Mouse (Mus musculus): ENCODE measurements at regions not wholly inside any gene's neighbourhood (a gene's known extent, or its start where the extent isn't known, plus 50 kb on each side); places are given as distances from the start of the nearest gene placed in this dataset.

DNA sequence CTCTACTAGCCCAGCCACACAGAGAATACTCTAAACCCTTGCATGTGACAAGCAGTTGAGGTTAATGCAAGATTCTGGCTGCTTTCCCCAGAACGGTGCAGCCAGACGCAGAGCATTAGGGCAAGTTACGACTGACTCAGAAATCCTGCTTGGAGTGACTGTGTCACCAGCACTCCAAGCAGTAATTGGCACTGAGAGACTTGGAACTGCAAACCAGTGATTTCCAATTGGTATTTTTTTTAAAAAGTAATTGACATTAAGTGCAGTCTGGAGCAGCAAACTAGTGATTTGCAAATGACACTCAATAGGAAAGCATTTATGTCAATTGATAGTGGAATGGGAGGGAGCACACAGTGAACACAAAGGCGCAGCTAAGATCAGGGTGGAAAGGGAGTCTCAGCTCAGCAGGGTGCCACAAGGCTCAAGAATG, 318.1 kb upstream of the Hs6st1 start:
- H3K27me3 ChIP-seq (ENCODE audit: low read depth, poor library complexity, severe bottlenecking), result no peaks in the 10 kb centered on the region
- H3K36me3 ChIP-seq, result no peaks in the 10 kb centered on the region
- no peak overlapping the region for H3K4me3 ChIP-seq
- H3K4me1 ChIP-seq, result peaks cover 15% of the 10 kb centered on the region
- no peak for DNase-seq (ENCODE audit: low spot score)
- no peak overlapping the region for H3K27ac ChIP-seq (replicated peaks)
- no peaks in the 10 kb centered on the region for H3K9me3 ChIP-seq (replicated peaks)
- WGBS, result 30% methylated on average over 4 of the region's 4 CpGs

- Histone ChIP-seq H3K36me3 (no peaks in the 10 kb centered on the region), H3K27ac (replicated peaks) (no peak overlapping the region), H3K27me3 (ENCODE audit: low read depth, poor library complexity, severe bottlenecking) (no peaks in the 10 kb centered on the region), H3K4me1 (peaks cover 15% of the 10 kb centered on the region), H3K4me3 (no peak overlapping the region), H3K9me3 (replicated peaks) (no peaks in the 10 kb centered on the region)
- no peak for DNase-seq (ENCODE audit: low spot score)
- WGBS, result 95% methylated on average over 9 of the region's 9 CpGs
Measured at GRCm38 (mm10) chr1:35752636-35753035, 315.6 kb upstream of the Hs6st1 start.

DNA sequence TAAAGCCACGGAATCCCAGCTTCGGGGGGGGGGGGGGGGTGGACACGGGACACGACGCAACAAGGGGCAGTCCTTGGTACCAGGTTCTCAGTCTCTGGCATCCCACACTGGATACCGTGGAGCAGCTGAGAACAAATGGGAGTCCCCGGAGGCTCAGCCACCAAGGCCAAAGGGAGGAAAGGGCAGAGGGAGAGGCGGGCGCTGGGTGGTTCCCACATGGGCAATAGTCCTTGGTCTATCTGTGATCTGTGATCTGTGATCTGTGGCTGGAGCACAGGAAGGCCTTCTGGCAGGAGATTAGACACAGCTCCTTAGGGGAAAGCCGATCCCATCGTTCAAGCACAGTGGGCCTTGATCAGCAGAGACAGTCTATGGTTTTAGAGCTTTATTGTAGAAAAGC, 314.0 kb upstream of the Hs6st1 start:
- Histone ChIP-seq H3K27me3 (ENCODE audit: low read depth, poor library complexity, severe bottlenecking) (no peaks in the 10 kb centered on the region), H3K36me3 (no peaks in the 10 kb centered on the region), H3K9me3 (replicated peaks) (no peaks in the 10 kb centered on the region), H3K4me1 (peaks cover 15% of the 10 kb centered on the region), H3K4me3 (no peak overlapping the region), H3K27ac (replicated peaks) (no peak overlapping the region)
- WGBS, result 92% methylated on average over 9 of the region's 11 CpGs
- DNase-seq (ENCODE audit: low spot score), result no peak

GRCm38 (mm10) chr1:35759010-35759409, 309.2 kb upstream of the Hs6st1 start:
- Histone ChIP-seq H3K9me3 (replicated peaks) (no peaks in the 10 kb centered on the region), H3K36me3 (no peaks in the 10 kb centered on the region), H3K4me1 (peaks cover 6% of the 10 kb centered on the region; the same call in 1 of the 2 replicates), H3K4me3 (no peak overlapping the region), H3K27ac (replicated peaks) (no peak overlapping the region), H3K27me3 (ENCODE audit: low read depth, poor library complexity, severe bottlenecking) (no peaks in the 10 kb centered on the region)
- no peak for DNase-seq (ENCODE audit: low spot score)
- 93% methylated on average over 12 of the region's 12 CpGs for WGBS

GRCm38 (mm10) chr1:35759600-35759999, 308.6 kb upstream of the Hs6st1 start:
- no peak for DNase-seq (ENCODE audit: low spot score)
- 86% methylated on average over 4 of the region's 4 CpGs for WGBS
- no peak overlapping the region for H3K4me3 ChIP-seq
- no peaks in the 10 kb centered on the region for H3K27me3 ChIP-seq (ENCODE audit: low read depth, poor library complexity, severe bottlenecking)
- no peaks in the 10 kb centered on the region for H3K36me3 ChIP-seq
- no peak overlapping the region for H3K27ac ChIP-seq (replicated peaks)
- peaks cover 6% of the 10 kb centered on the region; the same call in 1 of the 2 replicates for H3K4me1 ChIP-seq
- H3K9me3 ChIP-seq (replicated peaks), result no peaks in the 10 kb centered on the region

GRCm38 (mm10) chr1:35763051-35763450, 305.1 kb upstream of the Hs6st1 start:
- Histone ChIP-seq H3K9me3 (replicated peaks) (no peaks in the 10 kb centered on the region), H3K27me3 (ENCODE audit: low read depth, poor library complexity, severe bottlenecking) (no peaks in the 10 kb centered on the region), H3K4me1 (peaks cover 6% of the 10 kb centered on the region; the same call in 1 of the 2 replicates), H3K4me3 (no peak overlapping the region), H3K36me3 (no peaks in the 10 kb centered on the region), H3K27ac (replicated peaks) (peak overlapping the region; percentile 42)
- no peak for DNase-seq (ENCODE audit: low spot score)
- 92% methylated on average over 9 of the region's 9 CpGs for WGBS

DNA sequence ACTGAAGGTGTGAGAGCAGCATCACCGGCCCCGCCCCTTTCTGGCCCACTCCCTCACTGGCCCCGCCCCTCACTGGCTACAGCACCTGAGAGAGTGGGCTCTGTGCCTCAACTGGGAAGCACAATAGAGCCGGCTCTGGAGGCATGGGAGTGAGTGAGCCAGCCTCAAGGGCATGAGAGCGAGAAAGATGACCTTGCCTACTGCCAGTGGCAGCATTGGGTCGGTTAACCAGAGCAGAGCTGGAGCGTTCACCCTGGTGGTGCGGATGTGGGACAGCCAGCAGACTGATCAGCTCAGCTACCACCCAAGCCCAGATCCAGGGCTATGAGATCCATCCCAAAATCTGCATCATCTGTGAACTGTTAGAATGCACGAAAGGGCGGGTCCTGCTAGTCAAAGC, 304.7 kb upstream of the Hs6st1 start:
- no peaks in the 10 kb centered on the region for H3K27me3 ChIP-seq (ENCODE audit: low read depth, poor library complexity, severe bottlenecking)
- H3K4me1 ChIP-seq, result peaks cover 6% of the 10 kb centered on the region; the same call in 1 of the 2 replicates
- DNase-seq (ENCODE audit: low spot score), result no peak
- H3K4me3 ChIP-seq, result no peak overlapping the region
- no peaks in the 10 kb centered on the region for H3K9me3 ChIP-seq (replicated peaks)
- 83% methylated on average over 10 of the region's 10 CpGs for WGBS
- peak overlapping the region; percentile 42 for H3K27ac ChIP-seq (replicated peaks)
- no peaks in the 10 kb centered on the region for H3K36me3 ChIP-seq

DNA sequence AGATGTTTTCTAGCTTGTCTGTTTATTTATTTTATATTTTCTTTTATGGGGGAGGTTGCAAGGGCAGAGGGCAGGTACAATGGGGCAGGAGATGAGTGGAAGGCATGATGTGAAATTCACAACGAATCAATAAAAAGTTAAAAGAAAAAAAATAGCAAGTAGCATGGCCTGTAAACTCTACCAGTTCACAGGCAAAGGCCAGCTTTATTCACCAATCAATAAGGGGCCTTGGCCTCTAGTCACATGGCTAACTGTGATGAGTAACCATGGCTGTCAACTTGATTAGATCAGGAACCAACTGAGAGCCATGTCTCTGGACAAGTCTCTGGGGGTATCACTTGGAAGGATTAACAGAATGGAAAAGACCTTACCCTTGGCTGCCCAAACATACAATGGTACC, 304.1 kb upstream of the Hs6st1 start:
- Histone ChIP-seq H3K4me3 (no peak overlapping the region), H3K9me3 (replicated peaks) (no peaks in the 10 kb centered on the region), H3K36me3 (no peaks in the 10 kb centered on the region), H3K27me3 (ENCODE audit: low read depth, poor library complexity, severe bottlenecking) (no peaks in the 10 kb centered on the region), H3K27ac (replicated peaks) (no peak overlapping the region), H3K4me1 (peaks cover 6% of the 10 kb centered on the region; the same call in 1 of the 2 replicates)
- 48% methylated on average over 1 of the region's 1 CpGs for WGBS
- no peak for DNase-seq (ENCODE audit: low spot score)

DNA sequence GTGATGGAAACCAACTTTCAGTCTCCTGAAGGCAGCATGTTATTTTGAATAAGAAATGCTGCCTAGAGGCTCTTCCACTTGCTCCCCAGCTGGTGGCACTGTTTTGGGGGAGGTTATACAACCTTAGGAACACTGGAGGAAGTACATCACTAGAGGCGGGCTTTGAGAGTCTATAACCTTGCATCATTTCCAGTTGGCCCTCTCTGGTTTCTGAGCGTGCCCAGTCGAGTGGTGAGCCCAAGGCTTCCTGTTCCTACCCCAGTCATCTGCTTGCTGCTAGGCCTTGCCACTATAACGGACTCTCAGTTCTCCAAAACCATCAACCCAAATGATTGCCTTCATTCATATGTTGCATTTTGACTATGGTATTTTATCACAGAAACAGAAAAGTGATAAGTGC, 302.5 kb upstream of the Hs6st1 start:
- Histone ChIP-seq H3K36me3 (no peaks in the 10 kb centered on the region), H3K27me3 (ENCODE audit: low read depth, poor library complexity, severe bottlenecking) (no peaks in the 10 kb centered on the region), H3K9me3 (replicated peaks) (no peaks in the 10 kb centered on the region), H3K27ac (replicated peaks) (no peak overlapping the region), H3K4me1 (peaks cover 6% of the 10 kb centered on the region; the same call in 1 of the 2 replicates), H3K4me3 (no peak overlapping the region)
- no peak for DNase-seq (ENCODE audit: low spot score)
- 87% methylated on average over 4 of the region's 4 CpGs for WGBS

GRCm38 (mm10) chr1:35766271-35766670, 301.9 kb upstream of the Hs6st1 start:
- Histone ChIP-seq H3K9me3 (replicated peaks) (no peaks in the 10 kb centered on the region), H3K4me1 (peaks cover 6% of the 10 kb centered on the region; the same call in 1 of the 2 replicates), H3K4me3 (no peak overlapping the region), H3K36me3 (no peaks in the 10 kb centered on the region), H3K27ac (replicated peaks) (no peak overlapping the region), H3K27me3 (ENCODE audit: low read depth, poor library complexity, severe bottlenecking) (no peaks in the 10 kb centered on the region)
- 95% methylated on average over 5 of the region's 5 CpGs for WGBS
- no peak for DNase-seq (ENCODE audit: low spot score)

DNA sequence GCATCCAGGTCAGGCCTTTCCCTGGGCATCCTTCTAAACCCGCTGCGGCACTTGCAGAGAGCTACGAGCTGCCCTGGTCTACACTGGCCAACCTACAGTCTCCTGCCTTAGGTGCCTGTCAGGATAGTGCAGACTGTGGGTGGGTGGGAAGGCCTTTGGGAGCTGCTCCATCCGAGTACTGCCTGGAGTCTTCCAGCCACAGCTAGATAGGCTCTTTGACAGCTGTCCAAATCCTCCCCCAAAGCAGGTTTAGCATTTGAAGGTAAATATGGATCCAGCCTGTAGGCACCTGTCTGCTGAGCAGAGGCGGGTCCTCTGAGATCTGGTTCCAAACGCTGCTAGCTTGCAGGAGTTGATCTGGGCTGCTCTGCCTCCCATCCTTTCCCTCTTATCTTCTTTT, 295.6 kb upstream of the Hs6st1 start:
- H3K36me3 ChIP-seq, result no peaks in the 10 kb centered on the region
- no peak for DNase-seq (ENCODE audit: low spot score)
- H3K27ac ChIP-seq (replicated peaks), result no peak overlapping the region
- WGBS, result 91% methylated on average over 6 of the region's 6 CpGs
- no peaks in the 10 kb centered on the region for H3K4me1 ChIP-seq
- H3K4me3 ChIP-seq, result no peak overlapping the region
- no peaks in the 10 kb centered on the region for H3K27me3 ChIP-seq (ENCODE audit: low read depth, poor library complexity, severe bottlenecking)
- no peaks in the 10 kb centered on the region for H3K9me3 ChIP-seq (replicated peaks)

DNA sequence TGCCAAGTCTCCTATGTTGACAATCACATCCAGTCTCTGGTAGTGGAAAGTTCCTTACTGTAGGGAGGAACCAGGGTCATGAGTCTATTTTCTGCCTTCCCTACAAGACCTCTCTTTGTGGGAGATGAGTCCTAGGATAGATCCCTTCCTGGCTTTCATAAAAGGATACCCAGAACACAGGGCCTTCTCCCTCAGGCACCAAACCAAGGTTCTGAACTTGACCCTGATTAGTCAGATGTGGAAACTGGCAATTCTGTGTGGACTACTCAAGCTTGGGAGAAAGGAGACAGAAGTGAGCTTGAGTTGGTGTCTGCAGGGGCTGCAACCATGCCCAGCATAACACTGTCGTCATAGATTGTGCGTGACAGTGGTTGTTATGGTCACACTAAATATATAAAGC, 293.6 kb upstream of the Hs6st1 start:
- no peaks in the 10 kb centered on the region for H3K36me3 ChIP-seq
- H3K4me3 ChIP-seq, result no peak overlapping the region
- WGBS, result 90% methylated on average over 2 of the region's 2 CpGs
- no peak overlapping the region for H3K27ac ChIP-seq (replicated peaks)
- H3K4me1 ChIP-seq, result no peaks in the 10 kb centered on the region
- no peaks in the 10 kb centered on the region for H3K27me3 ChIP-seq (ENCODE audit: low read depth, poor library complexity, severe bottlenecking)
- H3K9me3 ChIP-seq (replicated peaks), result no peaks in the 10 kb centered on the region
- DNase-seq (ENCODE audit: low spot score), result no peak

- peaks cover 6% of the 10 kb centered on the region; the same call in 1 of the 2 replicates for H3K4me1 ChIP-seq
- H3K27ac ChIP-seq (replicated peaks), result no peak overlapping the region
- 88% methylated on average over 2 of the region's 2 CpGs for WGBS
Measured at GRCm38 (mm10) chr1:35782668-35783067, 285.5 kb upstream of the Hs6st1 start.

DNA sequence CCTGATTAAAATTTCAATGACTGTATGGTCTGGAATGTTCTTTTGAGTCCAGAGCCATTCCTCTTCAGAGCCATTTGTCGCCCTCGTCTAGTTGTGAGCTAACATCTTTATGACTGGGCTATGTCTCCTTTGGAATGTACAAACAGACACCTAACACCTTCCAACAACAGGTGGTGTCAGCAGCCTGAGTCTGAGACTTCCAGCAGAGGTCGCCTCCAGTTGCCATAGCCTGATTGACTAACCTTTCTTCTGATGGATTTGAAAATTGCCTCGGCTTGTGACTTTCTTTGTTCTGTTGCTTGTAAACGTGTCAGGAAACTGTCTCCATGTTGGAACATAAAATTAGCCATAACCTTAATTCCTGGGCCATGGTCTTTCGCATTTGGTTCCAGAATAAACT, 284.8 kb upstream of the Hs6st1 start:
- Histone ChIP-seq H3K4me3 (no peak overlapping the region), H3K27me3 (ENCODE audit: low read depth, poor library complexity, severe bottlenecking) (no peaks in the 10 kb centered on the region), H3K27ac (replicated peaks) (no peak overlapping the region), H3K4me1 (peaks cover 6% of the 10 kb centered on the region; the same call in 1 of the 2 replicates), H3K36me3 (no peaks in the 10 kb centered on the region), H3K9me3 (replicated peaks) (peaks cover 3% of the 10 kb centered on the region; the same call in 1 of the 2 replicates)
- WGBS, result 83% methylated on average over 6 of the region's 6 CpGs
- no peak for DNase-seq (ENCODE audit: low spot score)

More at GRCm38 (mm10) chr1:35782668-35783067, 285.5 kb upstream of the Hs6st1 start:
- DNase-seq (ENCODE audit: low spot score), result no peak
- Histone ChIP-seq H3K9me3 (replicated peaks) (no peaks in the 10 kb centered on the region), H3K27me3 (ENCODE audit: low read depth, poor library complexity, severe bottlenecking) (no peaks in the 10 kb centered on the region), H3K4me3 (no peak overlapping the region), H3K36me3 (no peaks in the 10 kb centered on the region)
